Mouse (Mus musculus): ENCODE data around the gene Efcab5.
A peak's percentile ranks its signal among the peaks of the same experiment; 100 is the strongest.

The Efcab5 gene

DNA sequence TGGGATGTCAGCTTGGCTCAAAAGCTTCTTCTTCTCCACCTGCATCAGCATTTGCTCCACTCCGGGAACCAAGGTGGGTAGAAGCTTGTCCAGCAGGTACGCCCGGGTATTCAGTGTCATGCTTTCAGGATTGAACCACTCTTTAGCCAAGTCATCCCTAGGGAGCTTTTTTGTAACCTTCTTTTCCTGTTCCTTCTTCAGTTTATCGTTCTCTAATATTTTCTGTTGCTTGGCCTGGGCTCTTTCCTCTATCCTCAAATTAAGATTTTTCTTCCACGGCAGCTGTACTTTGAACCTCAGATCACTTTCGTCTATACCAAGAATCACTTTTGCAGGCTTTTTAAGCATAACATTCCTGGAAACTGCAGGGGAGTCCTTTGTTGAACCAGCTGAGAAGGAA, at the start of gene Efcab5:
TSS of gene Efcab5 (minus strand) at position 101 of the 400 bp plus-strand sequence.
- DNase-seq (ENCODE audit: low spot score) = no peak

DNA sequence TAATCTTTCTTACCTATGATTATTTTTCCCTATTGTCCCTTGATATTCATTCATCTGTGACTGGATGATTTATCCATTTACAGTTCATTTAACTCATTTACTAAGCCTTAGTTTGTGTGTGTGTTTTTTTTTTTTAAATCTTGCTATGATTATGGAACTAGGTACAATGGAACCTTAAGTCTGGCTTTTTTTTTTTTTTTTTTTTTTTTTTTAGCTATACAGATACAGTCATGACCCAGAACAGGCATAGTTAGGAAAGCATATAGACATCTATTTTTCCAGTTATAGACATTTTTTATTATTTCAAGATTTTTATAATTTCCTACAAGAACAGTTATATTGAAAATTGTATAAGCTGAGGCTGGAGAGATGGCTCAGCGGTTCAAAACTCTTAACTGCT, 46.5 kb upstream of the Efcab5 start:
- DNase-seq (ENCODE audit: low spot score) = no peak

DNA sequence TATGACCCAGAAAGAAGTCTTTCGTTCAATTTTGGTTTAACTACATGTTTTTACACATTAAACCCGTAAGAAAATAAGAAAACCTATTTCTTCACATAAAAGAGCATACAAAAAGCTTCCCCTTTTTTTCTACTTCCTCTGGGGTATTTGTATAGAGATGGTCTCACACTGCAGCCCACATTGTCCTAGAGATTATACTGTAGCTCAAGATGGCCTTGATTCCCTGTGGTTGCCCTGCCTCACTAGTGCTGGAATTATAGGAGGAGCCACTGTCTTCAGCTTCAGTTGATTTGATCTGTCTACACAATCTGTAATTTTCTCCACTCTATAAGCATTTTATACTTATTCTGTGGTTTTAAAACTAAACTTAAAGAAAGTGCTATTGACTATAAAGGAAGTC, 42.7 kb upstream of the Efcab5 start:
- DNase-seq (ENCODE audit: low spot score) = no peak

DNA sequence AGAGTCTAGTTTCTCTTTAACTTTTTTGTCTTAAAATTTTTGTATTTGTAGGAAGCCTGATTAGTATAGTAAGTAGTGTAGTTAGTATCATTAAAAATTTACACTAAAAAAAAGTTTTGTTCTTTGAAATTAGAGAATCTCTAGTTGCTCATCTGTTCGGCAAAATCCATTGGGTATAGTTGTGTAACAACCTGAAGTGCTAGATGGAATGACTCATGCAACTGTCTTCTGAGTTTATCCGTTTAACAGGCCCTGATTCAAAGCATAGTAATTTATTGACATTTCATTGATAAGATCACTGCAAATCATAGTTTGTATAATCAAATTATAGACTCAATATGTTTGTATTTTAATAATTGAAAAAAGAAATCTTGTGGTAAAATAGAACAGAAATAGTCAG, 42.0 kb upstream of the Efcab5 start:
- DNase-seq (ENCODE audit: low spot score) = no peak

DNA sequence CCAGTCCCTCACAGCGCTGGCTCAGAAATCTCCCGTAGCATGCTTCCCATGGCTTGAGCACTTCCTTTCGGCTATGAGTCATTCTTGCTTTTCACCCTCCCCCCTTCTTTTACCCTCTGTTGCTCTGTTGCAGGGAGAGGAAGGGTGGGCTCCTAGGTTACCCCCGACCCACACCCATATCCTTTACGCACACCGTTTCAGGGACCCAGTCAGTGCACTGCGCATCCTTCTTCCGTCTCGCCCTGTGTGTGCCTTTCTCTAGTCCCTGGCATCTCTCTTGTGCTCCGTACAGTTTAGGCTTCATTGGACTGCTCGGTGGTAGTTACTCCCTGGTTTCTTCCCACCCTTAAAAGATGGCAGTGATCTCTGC, 28.0 kb upstream of the Efcab5 start:
- DNase-seq (ENCODE audit: low spot score) = peak; percentile 49

DNA sequence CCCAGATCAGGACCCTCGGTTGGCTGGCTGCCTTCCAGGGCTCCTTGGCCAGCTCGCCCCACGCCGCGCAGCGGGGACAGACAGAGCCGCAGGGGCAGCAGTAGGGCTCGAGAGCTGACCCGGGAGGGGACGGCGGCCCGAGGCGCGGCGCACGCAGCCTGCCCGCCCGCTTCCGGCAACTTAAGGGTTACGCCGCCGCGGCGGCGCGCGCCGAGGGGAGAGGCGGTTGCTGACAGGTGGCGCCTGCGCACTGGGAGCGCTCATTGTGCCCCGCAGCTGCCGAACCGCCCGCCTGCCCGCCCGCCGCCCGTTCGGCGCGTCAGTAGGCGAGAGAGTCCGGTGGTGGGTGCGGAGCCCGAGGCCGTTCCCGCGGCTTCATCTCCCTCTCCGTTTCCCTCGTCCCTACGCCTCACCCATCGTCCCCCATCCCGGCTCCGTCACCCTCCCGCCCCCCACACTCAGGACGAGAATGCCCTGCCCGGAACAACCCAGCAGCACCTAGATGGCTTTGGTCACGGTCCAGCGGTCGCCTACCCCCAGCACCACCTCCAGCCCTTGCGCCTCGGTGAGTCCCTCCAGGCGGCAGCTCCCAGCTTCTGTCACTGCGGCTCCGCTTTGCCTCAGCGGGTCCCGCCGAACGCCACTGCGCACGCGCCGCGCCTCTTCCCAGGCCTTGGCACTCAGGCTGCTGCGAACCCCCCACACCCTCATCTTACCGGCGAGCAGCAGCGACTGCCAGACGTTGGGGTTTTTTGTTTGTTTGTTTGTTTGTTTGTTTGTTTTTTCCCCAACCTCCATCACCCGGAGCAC, 27.4 kb upstream of the Efcab5 start, which contains the start of gene Ssh2:
TSS of gene Ssh2 (plus strand) at position 337 of the 810 bp plus-strand sequence.
- peak; percentile 93 for DNase-seq (ENCODE audit: low spot score)

DNA sequence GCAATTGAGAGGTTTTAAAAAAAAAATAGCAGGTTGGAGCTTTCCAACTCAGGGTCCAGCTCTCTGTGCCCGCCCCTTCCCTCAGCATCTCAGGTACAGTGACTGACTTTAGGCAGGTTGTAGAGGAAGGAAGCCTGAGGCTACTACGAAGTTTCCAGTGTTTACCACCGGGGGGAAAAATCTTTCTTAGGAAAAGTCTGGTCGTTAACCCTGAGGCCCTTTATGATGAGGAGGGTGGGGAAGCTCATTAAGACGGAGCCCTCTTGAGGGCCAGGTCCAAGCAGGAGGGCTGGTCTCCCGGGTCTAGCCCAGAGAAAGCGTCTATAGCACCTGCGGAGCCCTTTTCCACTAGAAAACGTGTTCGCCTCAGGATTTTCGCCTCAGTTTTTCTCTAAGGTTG, 26.7 kb upstream of the Efcab5 start:
- DNase-seq (ENCODE audit: low spot score) = peak; percentile 38

DNA sequence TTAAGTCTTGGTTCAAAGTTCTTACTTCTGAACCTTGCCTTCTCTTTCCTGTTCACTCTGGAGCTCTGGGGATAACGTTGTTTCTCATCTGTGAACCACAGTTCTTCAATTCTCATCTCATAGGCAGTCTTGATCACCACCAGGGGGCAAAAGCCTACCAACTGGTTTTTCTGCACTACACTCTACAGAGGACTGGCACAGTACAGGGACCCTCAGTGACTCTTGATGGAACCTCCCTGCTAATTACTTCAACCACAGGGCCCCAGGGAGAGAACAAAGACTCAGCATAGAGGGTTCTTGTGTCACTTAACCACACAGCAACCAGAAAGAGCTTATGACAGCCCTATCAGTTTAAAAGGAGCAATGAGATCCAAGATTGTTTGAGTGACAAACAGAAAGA, 26.0 kb upstream of the Efcab5 start:
- DNase-seq (ENCODE audit: low spot score) = peak; percentile 87

DNA sequence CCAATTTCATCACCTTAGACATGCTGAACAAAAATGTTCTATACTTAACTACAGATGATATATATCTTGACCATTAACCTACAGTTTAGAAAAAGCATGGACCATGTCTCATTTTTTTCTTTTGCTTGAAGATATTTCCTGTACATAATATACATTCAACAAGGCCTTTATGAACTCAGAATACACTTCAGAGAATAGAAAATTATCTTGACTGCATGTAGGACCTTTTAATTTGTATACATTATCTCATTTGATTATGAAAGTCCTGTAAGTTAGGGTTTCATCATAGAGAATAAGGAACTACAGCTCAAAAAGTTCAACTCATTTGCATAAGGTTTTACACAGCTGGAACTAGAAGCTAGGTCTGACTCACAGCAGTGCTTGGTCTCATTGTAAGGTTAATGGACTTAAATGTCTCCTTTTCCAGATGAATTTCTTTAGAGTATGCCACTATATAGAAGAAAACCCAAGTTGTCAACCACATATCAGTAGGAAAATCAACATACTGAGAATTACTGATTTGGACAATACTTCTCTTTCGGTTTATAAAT, 25.4 kb upstream of the Efcab5 start:
- no peak for DNase-seq (ENCODE audit: low spot score)

DNA sequence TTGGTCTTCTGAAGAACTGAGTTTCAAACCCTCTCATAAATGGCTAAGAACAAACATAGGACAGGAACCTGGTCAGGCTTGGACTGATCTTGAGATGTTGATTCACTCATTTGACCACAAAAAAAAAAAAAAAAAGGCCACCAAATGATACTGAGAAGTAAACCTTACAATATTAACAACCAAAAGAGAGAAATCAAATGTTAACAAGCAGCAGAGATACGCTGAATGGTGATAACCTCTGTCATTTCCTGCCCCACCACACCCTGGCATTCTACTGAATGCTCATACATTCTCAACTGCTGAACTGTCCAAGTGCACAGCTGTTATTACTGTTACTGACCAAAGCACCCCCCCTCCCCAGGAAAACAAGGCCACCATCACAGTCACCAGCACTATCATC, 11.9 kb upstream of the Efcab5 start:
- no peak for DNase-seq (ENCODE audit: low spot score)

DNA sequence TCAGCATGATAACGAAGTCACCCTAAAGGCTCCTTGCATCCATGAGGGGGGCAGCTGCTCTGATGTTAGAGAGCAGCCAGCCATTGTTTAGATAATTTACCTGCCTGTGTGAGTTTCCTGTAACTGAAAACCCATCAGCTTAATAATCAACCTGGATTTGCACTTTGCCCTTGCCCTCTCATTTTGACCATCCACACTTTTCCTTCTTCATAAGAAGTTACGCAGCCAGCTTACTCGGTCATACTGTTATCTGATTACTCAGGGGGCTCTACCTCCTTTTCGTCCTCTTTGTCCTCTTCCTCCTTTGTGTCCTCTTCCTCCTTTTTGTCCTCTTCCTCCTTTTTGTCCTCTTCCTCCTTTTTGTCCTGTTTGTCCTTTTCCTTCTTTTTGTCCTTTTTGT, 10.9 kb upstream of the Efcab5 start:
- no peak for DNase-seq (ENCODE audit: low spot score)

DNA sequence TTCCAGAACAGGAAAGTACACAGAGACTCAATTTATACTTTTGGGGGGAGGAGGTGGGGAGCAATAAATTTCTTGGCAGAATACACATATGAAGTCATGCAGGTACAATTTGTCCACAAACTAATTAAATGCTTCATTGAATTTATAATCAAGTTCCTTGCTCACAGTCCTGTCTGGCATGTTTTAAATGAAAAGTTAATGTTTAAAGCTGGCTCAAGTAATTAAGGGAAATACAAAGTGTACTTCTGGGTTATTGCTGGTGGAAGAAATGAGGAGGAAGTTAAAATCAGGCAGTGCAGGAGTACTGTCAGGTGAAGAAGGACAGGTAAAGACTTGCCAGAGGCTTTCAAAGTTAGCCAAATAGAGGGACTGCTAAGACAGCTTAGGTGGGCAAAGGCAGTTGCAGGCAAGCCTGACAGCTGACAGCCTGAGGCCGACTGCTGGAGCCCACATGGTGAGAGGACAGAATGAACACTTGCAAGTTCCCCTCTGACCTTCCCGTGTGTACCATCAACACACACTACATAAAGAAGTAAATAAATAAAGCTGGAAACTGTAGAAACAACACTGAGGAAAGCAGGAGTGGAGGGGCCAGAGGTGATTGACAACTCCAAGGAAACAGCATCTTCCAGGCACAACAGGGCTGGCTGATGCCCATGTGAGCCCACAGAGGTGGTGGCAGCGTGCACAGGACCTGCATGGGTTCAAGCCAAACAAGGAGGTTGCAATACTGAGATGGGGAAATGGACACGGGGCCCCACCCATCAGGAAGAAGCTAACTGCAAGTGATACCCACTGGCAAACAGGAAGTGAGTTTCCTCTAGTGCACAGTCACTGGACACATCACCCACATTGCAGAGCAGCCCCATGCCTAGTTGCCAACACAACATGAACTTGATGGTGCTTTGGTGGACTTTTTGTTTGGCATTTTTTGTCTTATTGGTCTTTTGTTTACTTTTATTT, 7.7 kb upstream of the Efcab5 start:
- DNase-seq (ENCODE audit: low spot score) = no peak

DNA sequence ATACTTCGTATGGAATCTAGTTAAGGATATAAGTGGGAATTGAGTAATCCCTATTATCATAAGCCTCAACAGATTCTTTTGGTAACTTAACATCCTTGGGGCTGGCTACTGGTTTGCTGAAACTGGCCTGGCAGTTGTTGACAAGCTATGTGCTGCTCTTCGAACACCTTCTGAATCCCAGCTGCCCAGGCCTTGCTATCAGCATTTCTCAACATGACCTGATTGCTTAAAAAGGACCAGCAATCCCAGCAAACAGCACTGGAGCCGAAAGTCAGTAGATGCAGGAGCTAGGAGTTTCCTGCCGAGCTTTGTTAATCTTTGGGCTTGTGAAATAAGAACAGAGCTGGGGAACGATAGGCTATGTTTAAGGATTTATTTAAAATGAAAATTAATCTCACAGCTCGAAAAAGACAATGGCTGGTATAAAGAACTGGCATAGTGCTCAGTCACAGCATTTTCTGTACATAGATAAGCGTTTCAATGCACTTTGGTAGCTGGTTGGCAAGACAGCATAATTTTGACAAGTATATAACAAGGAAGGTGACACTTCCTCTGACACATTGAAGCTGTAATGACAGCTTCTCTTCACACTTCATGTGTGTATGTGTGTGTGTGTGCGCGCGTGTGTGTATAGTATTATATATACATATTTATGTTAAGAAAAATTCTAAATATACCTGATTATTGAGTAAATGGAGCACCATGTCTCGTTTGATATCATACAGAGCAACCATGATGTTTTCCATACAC, 6.8 kb upstream of the Efcab5 start:
- no peak for DNase-seq (ENCODE audit: low spot score)

DNA sequence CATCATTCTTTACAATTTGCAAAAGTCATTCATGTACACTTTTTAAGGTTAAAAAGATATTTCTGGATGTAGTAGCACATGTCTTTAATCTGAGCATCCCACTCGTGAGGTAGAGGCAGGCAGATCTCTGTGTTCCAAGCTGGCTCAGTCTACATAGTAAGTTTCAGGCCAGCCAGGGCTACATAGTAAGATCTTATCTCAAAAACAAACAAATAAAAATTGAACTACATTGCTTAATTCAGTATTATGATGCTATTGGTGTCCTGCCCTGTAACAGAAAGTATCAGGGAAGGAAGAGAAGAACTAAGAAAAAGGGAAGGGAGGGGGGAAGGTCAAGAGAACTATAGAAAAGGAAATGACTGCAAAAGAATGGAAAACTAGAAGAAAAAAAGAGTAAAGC, 6.0 kb upstream of the Efcab5 start:
- DNase-seq (ENCODE audit: low spot score) = no peak

DNA sequence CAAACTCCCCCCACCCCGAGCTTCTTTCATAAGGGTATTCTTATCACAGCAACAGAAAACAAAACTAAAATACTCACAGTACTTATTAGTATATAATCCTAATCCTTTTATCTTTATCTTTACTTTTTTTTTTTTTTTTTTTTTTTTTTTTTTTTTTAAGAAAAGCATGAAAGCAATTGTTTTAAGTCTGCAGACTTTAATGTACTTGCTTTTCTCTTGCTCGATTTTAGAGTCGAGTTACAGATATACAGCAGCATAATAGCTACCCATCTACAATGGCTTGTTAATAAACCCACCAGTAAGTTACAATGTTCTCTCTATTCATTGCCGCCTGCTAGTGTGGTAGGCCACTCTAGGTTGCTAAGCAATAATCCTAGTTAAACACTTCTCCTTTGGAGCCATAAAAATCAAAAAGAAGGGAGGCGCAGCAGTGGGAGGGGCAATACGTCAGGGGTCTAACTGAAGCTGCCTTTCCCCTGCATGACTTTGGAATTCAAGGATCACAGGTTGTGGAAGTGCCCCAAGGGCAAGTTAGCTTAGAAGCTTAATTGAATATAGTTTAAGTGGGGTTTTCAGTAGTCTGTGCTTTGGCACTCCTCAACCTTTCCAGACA, 5.3 kb upstream of the Efcab5 start:
- DNase-seq (ENCODE audit: low spot score) = peak; percentile 76

DNA sequence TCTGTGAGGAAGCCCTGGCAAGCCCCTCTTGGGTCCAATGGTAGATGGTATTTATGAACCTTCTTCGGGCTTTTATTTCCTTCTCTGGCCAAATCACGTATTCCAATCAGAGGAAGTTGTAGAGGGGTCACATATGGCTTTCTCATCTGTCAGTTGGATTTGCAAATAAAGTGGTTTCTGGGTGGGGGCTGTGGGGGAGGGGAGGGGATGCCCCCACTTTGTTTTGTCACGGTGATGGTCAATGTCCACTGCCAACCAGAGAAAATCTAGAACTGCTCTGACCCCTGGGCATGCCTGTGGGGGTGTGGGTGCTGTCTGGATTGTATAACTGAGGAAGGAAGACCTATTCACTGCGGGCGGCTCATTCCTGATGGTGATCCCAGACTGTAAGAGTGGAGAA, 4.6 kb upstream of the Efcab5 start:
- DNase-seq (ENCODE audit: low spot score) = no peak

DNA sequence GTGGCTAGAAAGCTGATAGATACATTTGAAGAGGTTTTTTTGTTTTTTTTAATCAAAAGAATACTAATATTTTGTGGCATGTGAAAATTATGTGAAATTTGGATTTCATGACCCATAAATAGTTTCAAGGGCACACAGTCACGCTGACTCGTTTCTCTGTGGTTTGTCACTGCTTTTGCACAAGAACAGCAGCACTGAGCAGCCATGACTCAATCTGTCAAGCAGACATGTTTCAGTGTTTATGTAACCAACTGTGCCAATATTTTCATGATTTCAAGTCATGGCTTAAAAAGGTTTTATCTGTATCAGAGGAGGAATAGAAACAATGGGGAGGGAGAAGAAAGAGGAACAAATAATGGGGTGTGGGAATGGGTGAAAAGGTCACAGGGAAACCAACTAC, 3.8 kb downstream of the Efcab5 start:
- no peak for DNase-seq (ENCODE audit: low spot score)

DNA sequence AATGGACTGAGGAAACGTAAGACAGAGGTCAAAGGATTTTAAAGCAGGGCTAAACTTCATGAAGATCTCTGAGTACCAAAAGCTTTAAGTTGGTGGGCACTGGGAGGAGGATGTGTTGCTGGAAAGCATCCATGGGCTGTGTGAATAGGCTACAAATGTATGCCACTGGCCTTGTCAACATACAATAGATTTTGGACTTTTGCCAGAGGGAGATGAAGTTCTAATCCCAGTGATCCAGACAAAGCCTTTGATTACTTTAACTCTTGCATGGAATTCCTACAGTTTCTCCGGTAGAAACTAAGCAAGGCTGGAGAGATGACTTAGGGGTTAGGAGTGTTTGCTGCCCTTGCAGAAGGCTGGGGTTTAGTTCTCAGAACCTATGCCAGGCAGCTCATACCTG, 6.2 kb downstream of the Efcab5 start:
- no peak for DNase-seq (ENCODE audit: low spot score)

DNA sequence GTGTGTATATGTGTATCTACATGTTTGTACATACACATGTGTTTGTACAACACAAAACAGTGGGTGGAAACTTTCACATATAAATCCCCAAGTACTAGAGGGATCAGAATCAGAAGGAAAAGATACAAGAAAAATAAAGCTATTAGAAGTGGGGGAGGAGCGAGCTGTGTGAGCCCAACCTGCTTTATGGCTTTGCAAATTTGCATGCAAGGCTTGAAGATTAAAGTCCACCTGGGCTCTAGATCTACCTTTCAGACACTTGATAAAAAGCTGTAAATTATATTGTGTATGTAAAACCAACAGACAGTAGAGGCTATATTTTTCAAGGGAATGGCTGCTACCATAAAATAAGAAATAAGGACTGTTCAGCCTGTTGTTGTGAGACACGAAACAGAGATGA, 6.7 kb downstream of the Efcab5 start:
- DNase-seq (ENCODE audit: low spot score) = no peak

DNA sequence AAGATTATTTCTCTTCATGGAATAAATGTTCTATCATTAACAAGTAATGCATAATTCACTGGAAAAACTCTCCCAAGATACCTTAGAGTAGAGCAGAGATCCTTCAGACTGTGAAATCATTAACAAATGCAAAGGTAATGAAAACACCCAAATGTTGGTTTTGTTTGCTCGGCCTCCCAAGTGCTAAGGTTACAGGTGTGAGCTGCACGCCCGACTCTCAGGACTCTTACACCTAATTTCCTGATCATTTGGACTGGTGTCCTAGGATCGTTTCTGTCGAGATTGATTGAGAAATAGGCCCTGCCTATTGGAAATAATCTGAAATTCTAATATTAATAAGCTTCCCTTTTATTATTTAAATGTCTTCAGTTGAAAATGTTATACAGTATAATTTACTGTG, 7.2 kb downstream of the Efcab5 start:
- DNase-seq (ENCODE audit: low spot score) = no peak

DNA sequence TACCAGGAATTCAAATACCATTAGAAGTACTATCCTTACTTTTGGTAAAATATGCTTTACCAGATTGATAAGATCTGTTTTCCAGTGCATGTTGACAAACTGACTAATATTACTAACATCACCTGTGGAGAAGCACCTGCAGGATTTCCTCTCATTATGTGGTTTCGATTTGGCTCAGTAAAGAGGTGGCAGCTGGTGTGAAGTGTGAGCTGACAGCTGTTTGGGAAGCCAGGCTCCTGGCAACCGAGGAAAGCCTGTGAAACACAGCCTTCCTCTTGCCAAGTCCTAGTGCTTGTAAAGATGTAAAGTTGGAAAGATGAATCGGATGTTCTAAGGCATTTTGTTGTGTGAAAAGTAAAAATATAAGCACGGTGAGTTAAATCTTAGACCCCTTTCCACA, 7.9 kb downstream of the Efcab5 start:
- DNase-seq (ENCODE audit: low spot score) = no peak

DNA sequence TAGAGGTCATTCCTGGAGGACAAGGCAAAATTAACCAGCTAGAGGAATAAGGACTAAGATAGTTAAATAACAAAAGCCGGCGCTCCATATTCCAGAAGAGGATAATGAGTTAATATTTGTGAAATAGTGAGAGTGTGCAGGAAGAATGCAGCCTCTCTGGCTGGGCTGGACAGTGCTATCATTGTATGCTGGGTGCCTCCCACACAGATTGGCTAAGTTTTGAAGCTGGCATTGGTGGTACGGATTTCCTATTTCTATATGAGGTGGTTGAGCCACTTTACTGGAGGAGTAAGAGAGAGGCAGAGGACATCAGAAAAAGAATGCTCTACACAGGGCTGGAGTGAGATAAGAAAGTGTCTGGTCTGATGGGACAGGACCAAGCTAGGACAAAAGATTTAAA, 9.0 kb downstream of the Efcab5 start:
- DNase-seq (ENCODE audit: low spot score) = no peak

All from embryo, embryonic 10.5 days (tissue).